20 mouse cellular contexts compared by ENCODE assay signal in genomic region chr7:74447781-74448180, GRCm38 (mm10).
A peak's percentile ranks its signal among the peaks of the same experiment; 100 is the strongest.
DNase-seq lines count a peak whose midpoint lies in the region; ATAC-seq lines count a peak whose summit lies in the region.
"Had no signal": no experiment of that assay in that cellular context is flagged by ENCODE, and none has a peak within 500 bp of the region (broad histone marks: within the 10 kb centered on the region; RNA-seq: fewer than 3 reads in every experiment).

No protein-coding gene starts in this region.

- WGBS in heart, embryonic 11.5 days (ENCODE audit: insufficient replicate concordance), result 18% methylated on average over 2 of the region's 2 CpGs
- WGBS in neural tube, embryonic 15.5 days, result 12% methylated on average over 2 of the region's 2 CpGs
- 3% methylated on average over 2 of the region's 2 CpGs for WGBS in neural tube, embryonic 11.5 days

- H3K4me2 ChIP-seq in heart, embryonic 11.5 days, result no peak overlapping the region
- H3K4me2 ChIP-seq in neural tube, embryonic 15.5 days, result no peak overlapping the region
- no peak overlapping the region for H3K4me2 ChIP-seq in neural tube, embryonic 11.5 days (ENCODE audit: low read depth)
- H3K4me2 ChIP-seq: hindbrain, embryonic 13.5 days; intestine, embryonic 15.5 days; limb, embryonic 13.5 days; midbrain, embryonic 15.5 days had no signal

- ATAC-seq in heart, embryonic 11.5 days (replicated peaks; ENCODE audit: insufficient number of reproducible peaks, low FRiP score, low TSS enrichment), result no peak
- ATAC-seq in neural tube, embryonic 15.5 days (ENCODE audit: low FRiP score), result no peak
- no peak for ATAC-seq in neural tube, embryonic 11.5 days (ENCODE audit: insufficient read depth, low FRiP score, low TSS enrichment)
- ATAC-seq: intestine, embryonic 15.5 days; midbrain, embryonic 15.5 days had no signal

- H3K27ac ChIP-seq in heart, embryonic 11.5 days (ENCODE audit: low read depth, low read length), result no peak overlapping the region
- H3K27ac ChIP-seq in neural tube, embryonic 15.5 days (replicated peaks), result no peak overlapping the region
- H3K27ac ChIP-seq in neural tube, embryonic 11.5 days (ENCODE audit: low read depth, low read length), result no peak overlapping the region
- H3K27ac ChIP-seq: hindbrain, embryonic 13.5 days; intestine, embryonic 15.5 days; limb, embryonic 13.5 days; liver, embryonic 14.5 days; midbrain, embryonic 15.5 days had no signal

- H3K4me3 ChIP-seq in heart, embryonic 11.5 days (ENCODE audit: low read depth, low read length), result no peak overlapping the region
- H3K4me3 ChIP-seq in neural tube, embryonic 15.5 days (replicated peaks), result no peak overlapping the region
- no peak overlapping the region for H3K4me3 ChIP-seq in neural tube, embryonic 11.5 days (ENCODE audit: low read depth, low read length)
- H3K4me3 ChIP-seq: hindbrain, embryonic 13.5 days; intestine, embryonic 15.5 days; limb, embryonic 13.5 days; midbrain, embryonic 15.5 days had no signal

- H3K36me3 ChIP-seq in heart, embryonic 11.5 days (ENCODE audit: control insufficient read depth, insufficient read depth, low read length), result no peaks in the 10 kb centered on the region
- H3K36me3 ChIP-seq in neural tube, embryonic 15.5 days, result no peaks in the 10 kb centered on the region
- no peaks in the 10 kb centered on the region for H3K36me3 ChIP-seq in neural tube, embryonic 11.5 days (ENCODE audit: control insufficient read depth, insufficient read depth, low read length)
- H3K36me3 ChIP-seq: hindbrain, embryonic 13.5 days; intestine, embryonic 15.5 days; limb, embryonic 13.5 days; midbrain, embryonic 15.5 days had no signal

- H3K4me1 ChIP-seq in heart, embryonic 11.5 days (ENCODE audit: control insufficient read depth, insufficient read depth, low read length), result peaks cover 7% of the 10 kb centered on the region; the same call in 1 of the 2 replicates
- H3K4me1 ChIP-seq in neural tube, embryonic 15.5 days, result no peaks in the 10 kb centered on the region
- peaks cover 2% of the 10 kb centered on the region; the same call in 1 of the 2 replicates for H3K4me1 ChIP-seq in neural tube, embryonic 11.5 days (ENCODE audit: control insufficient read depth, insufficient read depth, low read length)
- H3K4me1 ChIP-seq: intestine, embryonic 15.5 days; limb, embryonic 13.5 days had no signal

- no peaks in the 10 kb centered on the region for H3K9me3 ChIP-seq in heart, embryonic 11.5 days (replicated peaks; ENCODE audit: control insufficient read depth, low read length)
- H3K9me3 ChIP-seq in neural tube, embryonic 15.5 days (replicated peaks), result no peaks in the 10 kb centered on the region
- H3K9me3 ChIP-seq in neural tube, embryonic 11.5 days (ENCODE audit: control insufficient read depth, low read length), result no peaks in the 10 kb centered on the region
- H3K9me3 ChIP-seq: hindbrain, embryonic 13.5 days; intestine, embryonic 15.5 days; limb, embryonic 13.5 days; midbrain, embryonic 15.5 days had no signal

- no peaks in the 10 kb centered on the region for H3K27me3 ChIP-seq in heart, embryonic 11.5 days (ENCODE audit: control insufficient read depth, insufficient read depth, low read length)
- H3K27me3 ChIP-seq in neural tube, embryonic 15.5 days (replicated peaks), result no peaks in the 10 kb centered on the region
- H3K27me3 ChIP-seq in neural tube, embryonic 11.5 days (ENCODE audit: control insufficient read depth, insufficient read depth, low read length), result no peaks in the 10 kb centered on the region
- H3K27me3 ChIP-seq: CH12.LX; hindbrain, embryonic 13.5 days; intestine, embryonic 15.5 days; limb, embryonic 13.5 days; midbrain, embryonic 15.5 days had no signal

- peak; percentile 85 for DNase-seq in heart, adult 11 months
- peak; percentile 34 for DNase-seq in neural tube, embryonic 10.5 days (ENCODE audit: extremely low spot score, low spot score)
- peak; percentile 65 for DNase-seq in embryo, embryonic 9.5 days (ENCODE audit: extremely low spot score)
- DNase-seq in neural tube, embryonic 11.5 days (ENCODE audit: low spot score), result peak; percentile 42
- DNase-seq in testis, postnatal 10 days (ENCODE audit: low spot score), result no peak
- DNase-seq in liver, result no peak
- DNase-seq: adrenal gland, postnatal 36 days; cerebellum, adult 18-20 months; cerebellum, postnatal 36 days; gastrocnemius, postnatal 25 days; heart, postnatal 10 days; thymus, postnatal 36 days had no signal

- H3K9ac ChIP-seq in heart, embryonic 11.5 days (ENCODE audit: low read depth, low read length), result no peak overlapping the region
- no peak overlapping the region for H3K9ac ChIP-seq in neural tube, embryonic 15.5 days (replicated peaks)
- H3K9ac ChIP-seq in neural tube, embryonic 11.5 days (ENCODE audit: low read length), result no peak overlapping the region
- H3K9ac ChIP-seq: hindbrain, embryonic 13.5 days; intestine, embryonic 15.5 days; limb, embryonic 13.5 days; liver, embryonic 14.5 days; midbrain, embryonic 15.5 days had no signal

Comparison
In these comparisons a context has a peak if more than half of its experiments do, and no peak if none do; other contexts are left out.
1. DNase-seq: peak in heart, adult 11 months (single experiment), neural tube, embryonic 10.5 days (single experiment), embryo, embryonic 9.5 days (single experiment) and neural tube, embryonic 11.5 days (single experiment); none in testis, postnatal 10 days (single experiment) and liver (single experiment).